Mouse (Mus musculus) spleen, adult 2 months (tissue): ENCODE data around the gene Dennd5b.

Source experiments
- CTCF ChIP-seq: fragments of 200-500 bp; IDR thresholded peaks from 2 replicates; pipeline ENCODE4 v1.5.1; 2011; ENCODE audit warnings: mild to moderate bottlenecking, inconsistent platforms; ENCODE audit not compliant: insufficient read depth, insufficient read length, insufficient replicate concordance; ENCODE audit errors: extremely low read depth
- POLR2A ChIP-seq: fragments of 200-500 bp; IDR thresholded peaks from 2 replicates; pipeline ENCODE4 v1.6.1; 2011; ENCODE audit warnings: low read depth, low read length, inconsistent platforms

GRCm38 (mm10) chr6:149032198-149032597, 69.3 kb downstream of the Dennd5b start:
- TF ChIP-seq POLR2A (no peak), CTCF (no peak)
